Mouse (Mus musculus): ENCODE results near the gene Cnksr1.

GRCm38 (mm10) chr4:134238279-134238651, at the start of gene Cnksr1:
- TF ChIP-seq CTCF (IDR thresholded peaks at IDR 0.05; ENCODE audit: extremely low read depth, insufficient read depth, low read length) (no peak), POLR2A (IDR thresholded peaks at IDR 0.05; ENCODE audit: extremely low read depth, insufficient read depth, low read length) (no peak)

All from cortical plate, adult 2 months (tissue).